Mouse (Mus musculus) bone marrow, adult 2 months (tissue): ENCODE measurements around the gene Il12a. TPM values are rescaled to one million over a fixed set of nuclear protein-coding genes. Genes with fewer than 3 reads are reported as not detected.

Experiments
- H3K27ac ChIP-seq: fragments of 200-500 bp; 2 replicates; pipeline ENCODE4 v1.5.1; 2012; ENCODE audit warnings: low read depth, mild to moderate bottlenecking, control low read depth, inconsistent platforms, low read length; ENCODE audit not compliant: control insufficient read depth, poor library complexity, insufficient read depth
- H3K4me1 ChIP-seq: fragments of 200-500 bp; 2 replicates; pipeline ENCODE4 v1.6.1; 2011; ENCODE audit warnings: low read length; ENCODE audit not compliant: control insufficient read depth, insufficient read depth
- H3K4me3 ChIP-seq: fragments of 200-500 bp; replicated peaks from 2 replicates; pipeline ENCODE3; 2011; ENCODE audit warnings: mild to moderate bottlenecking, low read depth, low read length, control low read depth; ENCODE audit not compliant: control insufficient read depth
- CTCF ChIP-seq: fragments of 200-500 bp; IDR thresholded peaks from 2 replicates; pipeline ENCODE4 v1.5.1; 2011; ENCODE audit warnings: low read length, control low read depth; ENCODE audit not compliant: control insufficient read depth, insufficient read depth
- POLR2A ChIP-seq: fragments of 200-500 bp; IDR thresholded peaks from 2 replicates; pipeline ENCODE4 v1.6.1; 2011; ENCODE audit warnings: low read depth, mild to moderate bottlenecking, control low read depth, low read length, borderline replicate concordance; ENCODE audit not compliant: control insufficient read depth
- WGBS: fragments of 180-500 bp; shearing (Covaris S2); methylation state at CpG from one replicate; pipeline ENCODE4 v1.1.7; 2018; 5-methylcytosine and 5-hydroxymethylcytosine counted together
- polyA plus RNA-seq: library from polyadenylated mRNA; stranded (reverse); fragments of >200 nt; gene quantifications from 2 replicates; pipeline ENCODE4 v1.2.4, GENCODE M21; 2011; ENCODE audit warnings: low replicate concordance; ENCODE audit not compliant: missing spikeins, insufficient read depth, insufficient read length

Il12a gene
- polyA plus RNA-seq, 1 experiment: 14.5 TPM

GRCm38 (mm10) chr3:68691100-68691778, 795 bp downstream of the Il12a start:
- Histone ChIP-seq H3K4me3 (peak overlapping the region; percentile 73), H3K27ac (peak overlapping the region; percentile 68), H3K4me1 (peaks cover 6% of the 10 kb centered on the region)
- WGBS: 3% methylated on average over 28 of the region's 28 CpGs
- TF ChIP-seq CTCF (no peak), POLR2A (peak; percentile 49; the same call in 1 of the 2 replicates)

GRCm38 (mm10) chr3:68691938-68692599, 1.6 kb downstream of the Il12a start:
- 2% methylated on average over 7 of the region's 7 CpGs for WGBS
- H3K4me3 ChIP-seq: peak overlapping the region; percentile 73
- peak overlapping the region; percentile 68 for H3K27ac ChIP-seq
- TF ChIP-seq POLR2A (no peak), CTCF (no peak)
- H3K4me1 ChIP-seq: peaks cover 6% of the 10 kb centered on the region

- peaks cover 6% of the 10 kb centered on the region for H3K4me1 ChIP-seq
- H3K4me3 ChIP-seq: peak overlapping the region; percentile 72
- H3K27ac ChIP-seq: peak overlapping the region; percentile 68
- WGBS: 1% methylated on average over 11 of the region's 11 CpGs
- TF ChIP-seq CTCF: no peak
- TF ChIP-seq POLR2A: no peak
Measured at GRCm38 (mm10) chr3:68692600-68693225, 2.3 kb downstream of the Il12a start.

- TF ChIP-seq CTCF (no peak), POLR2A (no peak)
- WGBS: 5% methylated on average over 11 of the region's 11 CpGs
- peak overlapping the region; percentile 8 for H3K4me3 ChIP-seq
- peaks cover 6% of the 10 kb centered on the region for H3K4me1 ChIP-seq
- H3K27ac ChIP-seq: peak overlapping the region; percentile 68
Measured at GRCm38 (mm10) chr3:68693441-68694048, 3.1 kb downstream of the Il12a start.

- peaks cover 6% of the 10 kb centered on the region for H3K4me1 ChIP-seq
- no peak for TF ChIP-seq POLR2A
- no peak for TF ChIP-seq CTCF
- WGBS: 80% methylated on average over 5 of the region's 5 CpGs
- H3K27ac ChIP-seq: no peak overlapping the region
- H3K4me3 ChIP-seq: no peak overlapping the region
Measured at GRCm38 (mm10) chr3:68695321-68695720, 4.9 kb downstream of the Il12a start.

GRCm38 (mm10) chr3:68696495-68697200, 6.2 kb downstream of the Il12a start:
- Histone ChIP-seq H3K4me1 (peaks cover 6% of the 10 kb centered on the region), H3K4me3 (no peak overlapping the region), H3K27ac (no peak overlapping the region)
- 79% methylated on average over 3 of the region's 3 CpGs for WGBS
- TF ChIP-seq POLR2A (no peak), CTCF (no peak)

GRCm38 (mm10) chr3:68698601-68699000, 8.2 kb downstream of the Il12a start:
- TF ChIP-seq POLR2A (no peak), CTCF (no peak)
- peaks cover 2% of the 10 kb centered on the region; the same call in 1 of the 2 replicates for H3K4me1 ChIP-seq
- WGBS: 85% methylated on average over 3 of the region's 3 CpGs
- no peak overlapping the region for H3K27ac ChIP-seq
- no peak overlapping the region for H3K4me3 ChIP-seq

GRCm38 (mm10) chr3:68700091-68700490, 9.6 kb downstream of the Il12a start:
- WGBS: 81% methylated on average over 4 of the region's 4 CpGs
- no peak overlapping the region; the same call in 1 of the 2 replicates for H3K27ac ChIP-seq
- TF ChIP-seq POLR2A (no peak), CTCF (no peak)
- peaks cover 4% of the 10 kb centered on the region; the same call in 1 of the 2 replicates for H3K4me1 ChIP-seq
- H3K4me3 ChIP-seq: no peak overlapping the region
